Mouse (Mus musculus) c-Kit-negative CD71-positive TER-119-positive erythroid progenitor cells, embryonic 14.5 days (primary cell): ENCODE measurements around the gene Rnf182.

ENCODE experiments used
- DNase-seq: peaks from one replicate; pipeline ENCODE4 v3.0.0-alpha.2; 2013; ENCODE audit warnings: low read depth, low spot score

Rnf182 gene

GRCm38 (mm10) chr13:43615577-43616254, at the start of gene Rnf182:
Gene Rnf182, plus strand, starts transcription at chr13:43615710.
- DNase-seq, result no peak

GRCm38 (mm10) chr13:43566184-43566583, 49.3 kb upstream of the Rnf182 start:
- DNase-seq, result no peak

GRCm38 (mm10) chr13:43567141-43567891, 48.2 kb upstream of the Rnf182 start:
- DNase-seq, result no peak

GRCm38 (mm10) chr13:43573979-43574378, 41.5 kb upstream of the Rnf182 start:
- no peak for DNase-seq

- no peak for DNase-seq
These were observed 40.1 kb upstream of the Rnf182 start for GRCm38 (mm10) chr13:43575431-43575830.

- no peak for DNase-seq
These were observed 38.3 kb upstream of the Rnf182 start for GRCm38 (mm10) chr13:43577254-43577653.

GRCm38 (mm10) chr13:43577766-43578165, 37.7 kb upstream of the Rnf182 start:
- no peak for DNase-seq

GRCm38 (mm10) chr13:43579740-43580139, 35.8 kb upstream of the Rnf182 start:
- no peak for DNase-seq

- no peak for DNase-seq
These were observed 34.8 kb upstream of the Rnf182 start for GRCm38 (mm10) chr13:43580661-43581060.

- DNase-seq, result no peak
These were observed 32.5 kb upstream of the Rnf182 start for GRCm38 (mm10) chr13:43582961-43583360.

GRCm38 (mm10) chr13:43583504-43583903, 32.0 kb upstream of the Rnf182 start:
- no peak for DNase-seq

- DNase-seq, result no peak
These were observed 30.2 kb upstream of the Rnf182 start for GRCm38 (mm10) chr13:43585335-43585734.

- no peak for DNase-seq
These were observed 28.5 kb upstream of the Rnf182 start for GRCm38 (mm10) chr13:43586966-43587365.

- no peak for DNase-seq
These were observed 27.4 kb upstream of the Rnf182 start for GRCm38 (mm10) chr13:43587844-43588840.

GRCm38 (mm10) chr13:43591828-43592680, 23.5 kb upstream of the Rnf182 start:
- no peak for DNase-seq

- DNase-seq, result no peak
These were observed 22.8 kb upstream of the Rnf182 start for GRCm38 (mm10) chr13:43592681-43593068.

- DNase-seq, result no peak
These were observed 19.6 kb upstream of the Rnf182 start for GRCm38 (mm10) chr13:43595896-43596295.

- DNase-seq, result no peak
These were observed 14.5 kb upstream of the Rnf182 start for GRCm38 (mm10) chr13:43600967-43601366.

GRCm38 (mm10) chr13:43602440-43602839, 13.1 kb upstream of the Rnf182 start:
- DNase-seq, result no peak

- no peak for DNase-seq
These were observed 12.5 kb upstream of the Rnf182 start for GRCm38 (mm10) chr13:43603042-43603441.

- DNase-seq, result no peak
These were observed 6.7 kb upstream of the Rnf182 start for GRCm38 (mm10) chr13:43608854-43609253.
